Mouse (Mus musculus): ENCODE results near the gene Hspe1.
A peak's percentile ranks its signal among the peaks of the same experiment; 100 is the strongest.
"Not testable (repeated sequence)": the region's sequence is repeated elsewhere in the genome, so short reads cannot be mapped to it uniquely, and the experiment has no call there.

The Hspe1 gene

DNA sequence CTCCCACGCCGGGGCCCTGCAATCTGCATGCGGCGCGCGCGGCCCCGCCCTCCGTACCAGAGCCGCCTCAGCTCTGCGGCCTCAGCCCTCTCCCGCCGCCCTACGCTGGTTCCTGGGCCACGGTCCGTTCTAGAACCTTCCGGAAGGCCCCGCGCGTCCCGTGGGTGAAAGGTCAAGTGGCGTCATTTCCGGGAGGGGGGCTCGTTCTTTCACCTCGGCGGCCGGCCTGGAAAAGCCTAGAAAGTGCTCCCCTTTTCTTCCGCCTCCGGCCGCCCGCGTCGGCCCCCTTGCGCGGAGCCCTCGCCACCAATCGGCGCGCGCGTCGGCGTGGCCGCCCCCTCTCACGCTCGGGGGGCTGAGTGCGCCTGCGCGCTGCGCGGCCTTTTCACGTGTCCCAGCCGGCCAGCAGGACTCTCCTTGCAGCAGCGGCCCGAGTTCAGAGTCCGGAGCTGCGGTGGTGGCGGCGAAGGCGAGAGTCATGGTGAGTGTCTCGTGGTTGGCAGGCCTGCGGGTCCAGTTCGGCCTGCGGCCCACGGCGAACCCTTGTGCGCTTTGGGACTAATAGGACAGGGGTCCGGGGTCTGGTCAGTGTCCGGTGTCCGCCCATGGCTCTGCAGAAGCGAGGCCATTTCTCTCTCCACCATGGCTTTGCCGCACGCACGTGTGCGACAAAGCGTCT lies at the start of gene Hspe1, which contains the start of gene Hspd1:
Hspe1 (plus strand) TSS at position 201 of the 679 bp plus-strand sequence.
Hspd1 (minus strand) TSS at position 312 of the 679 bp plus-strand sequence.
- peak; percentile 96 to 99 for DNase-seq (ENCODE audit: low spot score in 2 of 2)

DNA sequence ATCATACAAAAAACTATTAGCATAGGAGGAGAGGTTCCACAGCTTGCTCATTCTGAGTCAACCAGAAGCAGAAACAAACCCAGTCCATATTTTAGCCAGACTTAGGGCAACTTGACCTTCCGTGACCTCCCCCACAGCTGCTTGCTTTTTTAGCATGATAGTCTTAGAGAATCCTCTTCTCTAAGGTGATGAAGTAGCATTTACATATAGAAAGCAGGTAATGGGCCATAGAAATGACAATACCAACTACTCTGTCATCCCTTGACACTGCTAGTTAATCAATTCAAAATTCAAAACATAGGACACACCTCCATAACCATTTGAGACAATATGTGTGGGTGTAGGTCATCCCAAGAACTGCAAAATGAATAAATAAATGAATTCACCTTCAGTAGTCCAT lies 48.0 kb upstream of the Hspe1 start:
- DNase-seq (ENCODE audit: low spot score in 2 of 2): no peak

DNA sequence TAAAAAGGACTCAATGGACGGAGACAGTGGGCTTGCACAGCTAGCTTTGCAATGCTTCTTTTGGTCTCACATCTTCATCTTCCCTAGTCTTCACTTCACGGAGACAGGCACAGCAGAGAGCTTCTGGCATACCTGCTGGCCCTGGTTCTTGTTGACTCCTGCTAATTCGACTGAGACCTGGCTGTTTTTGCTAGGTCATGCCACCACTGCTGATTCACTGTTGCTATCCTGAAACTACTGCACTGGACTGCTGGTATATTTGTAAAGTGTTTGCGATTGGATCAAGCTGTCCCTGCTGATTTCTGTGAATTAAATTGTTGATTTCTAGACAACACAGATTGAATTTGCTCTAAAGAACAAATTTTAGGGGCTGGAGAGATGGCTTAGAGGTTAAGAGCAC lies 46.2 kb upstream of the Hspe1 start:
- DNase-seq (ENCODE audit: low spot score in 2 of 2): no peak

DNA sequence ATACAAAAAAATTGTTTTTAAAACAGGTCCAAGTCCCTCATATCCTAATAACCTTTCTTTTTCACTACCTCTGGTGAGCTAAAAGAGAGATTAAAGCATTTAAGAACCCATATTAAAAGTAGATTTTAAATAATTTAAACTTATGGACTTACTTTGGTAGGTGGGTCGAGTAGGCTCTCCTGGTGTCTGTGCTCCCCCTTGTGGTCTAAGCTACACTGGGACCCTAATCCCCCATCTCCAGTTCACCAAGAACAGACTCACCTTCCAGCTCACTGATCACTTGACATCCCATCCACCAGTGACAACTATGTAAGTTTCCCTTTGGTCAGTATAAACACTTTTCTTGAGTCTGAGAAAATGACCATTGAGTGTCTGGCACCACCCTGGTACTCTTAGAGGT lies 45.7 kb upstream of the Hspe1 start:
- DNase-seq (ENCODE audit: low spot score in 2 of 2): no peak

DNA sequence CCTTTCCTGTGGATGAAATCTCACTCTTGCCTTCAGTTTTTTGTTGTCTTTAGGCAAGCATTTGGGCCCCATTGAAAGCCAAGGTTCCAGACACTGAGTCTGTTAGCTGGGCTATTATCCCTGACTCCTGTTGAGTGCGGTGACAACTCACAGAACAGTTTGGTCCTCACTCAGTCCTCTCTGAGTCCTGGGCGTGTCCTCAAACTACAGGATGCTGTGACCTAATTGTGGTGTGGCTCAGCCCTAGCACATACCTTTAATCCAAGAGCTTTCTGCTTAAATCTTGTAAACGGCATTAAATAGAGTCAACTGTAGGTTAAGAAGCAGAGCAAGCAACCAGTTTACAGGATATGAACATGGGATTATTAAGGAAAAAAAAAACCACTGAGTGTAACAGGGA lies 44.8 kb upstream of the Hspe1 start:
- no peak for DNase-seq (ENCODE audit: low spot score in 2 of 2)

DNA sequence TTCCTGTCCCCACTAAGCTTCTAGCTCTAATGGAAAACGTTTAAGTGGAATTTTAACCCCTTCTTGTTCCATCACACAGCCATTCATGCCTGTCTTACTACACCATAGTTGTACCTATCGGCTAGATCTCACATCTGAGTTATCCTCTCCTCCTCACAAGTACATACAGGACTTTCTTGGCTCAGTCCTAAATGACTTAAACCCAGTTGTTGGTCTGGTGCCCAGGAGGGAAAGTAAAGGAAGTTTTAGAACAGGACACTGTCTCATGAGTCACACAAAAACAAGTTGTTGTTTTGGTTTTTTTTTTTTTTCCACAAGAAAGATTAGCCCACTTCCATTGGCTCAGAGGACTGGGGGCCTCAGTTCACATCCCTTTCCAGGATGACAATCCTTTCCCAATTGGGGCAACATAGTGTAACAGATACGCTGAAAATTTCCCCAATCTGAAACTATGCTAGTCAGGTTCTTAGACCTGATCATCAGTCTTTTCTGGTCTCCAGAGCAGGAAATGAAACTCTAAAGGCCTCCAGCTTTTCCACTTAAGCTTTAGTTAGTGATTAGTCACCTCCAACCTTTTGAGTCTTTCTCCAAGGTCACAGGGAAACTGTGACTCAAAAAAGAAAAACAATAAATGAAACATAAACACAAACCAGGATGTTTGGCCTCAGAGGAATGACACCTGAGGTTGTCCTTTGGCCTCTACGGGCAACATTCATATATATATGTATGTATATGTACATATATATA lies 38.9 kb upstream of the Hspe1 start:
- no peak for DNase-seq (ENCODE audit: low spot score in 2 of 2)

DNA sequence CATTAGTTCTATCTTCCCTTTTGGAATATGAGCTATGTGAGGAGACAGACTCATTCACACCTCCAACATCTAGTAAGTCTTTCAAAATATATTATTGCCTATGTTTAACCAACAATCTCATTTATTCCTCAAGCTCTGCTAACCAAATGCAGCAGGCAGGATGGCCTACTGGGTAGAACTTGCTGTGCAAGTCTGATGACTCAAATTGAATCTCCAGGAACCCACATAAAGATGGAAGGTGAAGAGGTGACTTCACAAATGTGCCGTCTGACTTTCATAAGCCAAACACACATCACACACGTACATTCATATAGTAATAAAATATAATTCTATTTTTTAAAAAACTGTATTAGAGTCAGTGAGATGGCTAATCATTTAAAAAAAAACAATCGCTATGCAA lies 36.3 kb upstream of the Hspe1 start:
- no peak for DNase-seq (ENCODE audit: low spot score in 2 of 2)

DNA sequence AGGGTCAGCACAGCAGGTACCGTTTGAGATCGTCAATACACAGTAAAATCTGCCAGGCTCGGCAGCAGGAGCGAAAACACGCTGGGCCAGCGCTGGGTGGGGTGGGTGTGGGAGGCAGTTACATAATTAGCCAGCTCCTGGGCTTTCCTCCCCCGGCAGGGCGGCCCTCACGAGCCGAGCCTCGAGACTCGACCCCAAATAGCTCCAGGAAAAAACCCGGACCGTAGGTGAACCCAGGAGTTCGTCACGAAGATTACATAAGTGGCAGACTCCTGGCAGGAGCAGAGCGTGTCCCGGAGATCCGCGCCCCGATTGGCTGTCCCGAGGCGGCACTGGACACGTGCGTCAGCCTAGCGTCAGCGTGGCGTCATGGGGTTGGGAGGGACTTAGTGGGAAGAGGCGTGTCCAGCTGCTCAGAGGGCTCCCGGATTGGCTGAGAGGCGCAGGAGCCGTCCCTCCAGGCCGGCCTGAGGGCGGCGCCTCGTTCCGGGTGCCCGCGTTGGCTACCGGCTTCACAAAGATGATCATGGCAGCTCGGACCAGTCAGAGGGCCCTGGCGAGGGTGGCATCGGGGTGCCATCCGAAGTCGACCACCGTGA lies 35.5 kb upstream of the Hspe1 start, which contains the start of gene Coq10b:
Coq10b (plus strand) TSS at position 416 of the 599 bp plus-strand sequence.
- peak; percentile 98 to 99 for DNase-seq (ENCODE audit: low spot score in 2 of 2)

DNA sequence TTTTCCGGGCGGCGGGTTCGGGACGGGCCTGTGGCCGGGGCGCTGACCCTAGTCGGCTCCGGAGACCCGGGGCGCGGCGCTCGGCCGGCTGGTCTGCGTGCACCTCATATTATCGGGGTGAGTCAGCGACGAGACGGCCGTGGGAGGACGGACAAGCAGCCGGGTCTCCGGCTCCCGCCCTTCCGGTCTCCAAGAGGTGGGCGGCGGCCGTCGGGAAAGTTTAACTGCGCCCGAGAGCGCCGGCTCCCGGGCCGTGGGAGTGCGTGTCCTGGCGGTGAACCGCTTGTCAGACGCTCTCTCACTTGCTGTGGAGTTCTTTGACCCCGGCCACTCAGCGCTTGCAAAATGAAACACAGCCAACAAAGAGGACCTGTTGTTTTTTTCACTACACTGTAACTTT lies 34.9 kb upstream of the Hspe1 start:
- DNase-seq (ENCODE audit: low spot score in 2 of 2): no peak

DNA sequence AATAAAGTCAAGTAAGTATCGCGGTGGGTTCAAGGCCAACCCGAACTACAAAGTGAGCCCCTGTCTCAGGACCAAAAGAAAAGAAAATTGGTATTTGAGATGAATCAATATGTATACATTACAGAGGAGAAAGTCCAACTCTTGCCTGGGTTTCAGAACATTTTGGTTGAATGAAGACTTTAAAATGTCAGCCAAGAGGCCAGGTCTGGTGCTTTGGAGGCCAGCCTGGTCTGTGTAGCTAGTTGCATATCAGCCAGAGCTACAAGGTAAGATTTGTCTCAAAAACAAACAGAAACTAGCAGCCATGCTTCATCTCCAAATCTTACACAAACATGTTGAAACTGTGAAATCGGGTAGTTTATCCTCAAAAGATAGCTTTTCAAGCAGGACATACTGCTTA lies 34.3 kb upstream of the Hspe1 start:
- DNase-seq (ENCODE audit: low spot score in 2 of 2): no peak

DNA sequence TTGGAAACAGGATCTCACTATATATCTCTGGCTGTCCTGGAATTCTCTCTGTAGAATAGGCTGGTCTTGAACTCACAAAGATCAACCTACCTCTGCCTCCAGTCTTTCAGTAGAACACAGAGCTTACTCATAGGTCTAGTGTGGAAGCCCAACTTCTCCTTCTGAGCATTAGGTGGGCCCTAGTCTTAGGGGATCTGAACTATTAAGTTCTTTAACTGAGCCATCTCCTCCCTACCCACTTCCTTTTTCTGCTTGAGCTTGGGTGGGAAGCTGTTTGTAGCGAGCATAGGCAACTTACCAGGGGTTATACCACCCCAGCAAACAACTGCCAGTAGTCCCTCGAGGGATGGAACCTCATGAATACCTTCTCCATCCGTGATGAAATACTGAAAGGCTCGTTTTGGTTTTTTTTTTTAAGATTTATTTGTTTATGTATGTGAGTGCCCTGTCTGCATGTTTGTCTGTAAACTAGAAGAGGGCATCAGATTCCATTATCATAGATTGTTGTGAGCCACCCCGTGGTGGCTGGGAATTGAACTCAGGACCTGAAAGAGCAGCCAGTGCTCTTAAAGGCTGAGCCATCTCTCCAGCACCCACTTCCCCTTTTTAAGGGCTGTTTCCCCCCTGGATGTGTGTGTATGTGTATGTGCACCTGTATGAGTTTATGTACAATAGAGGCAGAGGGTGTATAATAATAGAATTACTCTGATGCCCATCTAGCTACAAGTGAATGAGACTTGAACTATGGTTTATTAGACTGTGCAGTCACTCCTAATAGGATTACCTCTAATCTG lies 32.4 kb upstream of the Hspe1 start:
- no peak for DNase-seq (ENCODE audit: low spot score in 2 of 2)

DNA sequence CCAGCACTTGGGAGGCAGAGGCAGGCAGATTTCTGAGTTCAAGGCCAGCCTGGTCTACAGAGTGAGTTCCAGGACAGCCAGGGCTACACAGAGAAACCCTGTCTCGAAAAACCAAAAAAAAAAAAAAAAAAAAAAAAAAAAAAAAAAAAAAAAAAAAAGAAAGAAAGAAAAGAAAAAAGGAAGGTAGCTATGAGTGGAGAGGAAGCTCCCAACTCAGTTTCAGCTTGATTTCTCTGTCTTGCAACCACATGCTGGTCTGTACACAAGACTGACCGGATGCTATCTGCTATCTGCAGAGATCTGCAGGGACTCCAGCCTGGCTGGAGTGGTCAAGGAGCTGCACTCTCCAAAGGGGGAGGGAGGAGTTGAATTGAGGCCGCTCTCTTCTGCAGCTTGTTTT lies 29.5 kb upstream of the Hspe1 start:
- not testable (repeated sequence) for DNase-seq (ENCODE audit: low spot score in 2 of 2)

DNA sequence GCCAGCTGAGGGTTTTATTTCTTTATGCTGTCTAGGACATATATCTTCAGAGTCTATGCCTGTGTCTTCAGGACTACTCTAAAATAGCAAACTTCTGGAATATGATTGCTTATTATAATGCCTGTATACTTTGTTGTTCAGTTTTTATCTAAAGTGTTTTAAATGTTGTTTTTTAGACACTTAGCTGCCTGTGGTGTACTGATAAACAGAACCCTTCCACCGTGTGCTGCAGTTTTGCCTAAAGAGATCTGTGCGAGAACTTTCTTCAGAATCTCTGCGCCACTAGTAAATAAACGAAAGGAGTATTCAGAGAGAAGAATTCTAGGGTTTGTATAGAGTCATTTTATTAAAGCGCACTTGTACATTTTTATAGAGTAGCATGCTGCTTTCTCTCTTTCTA lies 26.8 kb upstream of the Hspe1 start:
- no peak for DNase-seq (ENCODE audit: low spot score in 2 of 2)

DNA sequence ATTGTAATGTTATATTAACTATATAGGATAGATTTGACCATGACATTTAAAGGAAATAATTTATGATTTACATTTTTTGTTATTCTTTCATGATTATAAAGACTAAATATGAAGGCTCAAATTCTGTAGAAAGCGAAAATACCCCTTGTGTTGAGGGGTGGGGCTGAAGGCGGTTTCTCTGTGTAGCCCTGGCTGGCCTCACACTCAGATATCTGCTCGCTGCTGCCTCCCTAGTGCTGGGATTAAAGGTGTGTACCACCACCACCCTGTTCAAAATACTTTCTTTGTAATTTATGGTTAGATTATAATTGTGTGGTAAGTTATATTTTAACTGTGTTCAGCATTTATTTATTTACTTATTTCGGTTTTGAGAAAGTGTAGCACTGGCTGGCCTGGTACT lies 26.2 kb upstream of the Hspe1 start:
- no peak for DNase-seq (ENCODE audit: low spot score in 2 of 2)

DNA sequence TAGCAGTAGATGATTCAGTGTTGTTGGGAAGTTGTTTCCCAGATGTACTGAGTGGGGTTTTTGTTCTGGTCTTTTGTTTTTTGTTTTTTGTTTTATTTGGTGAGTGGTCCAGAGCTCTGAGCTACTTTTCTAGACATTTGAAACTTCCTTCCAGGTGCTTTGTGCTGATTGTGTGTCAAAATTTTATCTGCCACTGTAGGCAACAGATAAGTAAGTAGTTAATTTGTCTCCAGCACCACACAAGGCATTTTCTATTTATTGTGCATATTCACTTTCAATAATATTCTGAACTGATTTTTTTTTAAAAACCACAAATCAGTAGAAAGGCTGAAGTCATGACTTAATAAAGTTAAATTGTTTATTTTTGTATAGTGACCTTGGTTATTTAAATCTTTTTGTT lies 15.6 kb upstream of the Hspe1 start:
- DNase-seq (ENCODE audit: low spot score in 2 of 2): not testable (repeated sequence)

DNA sequence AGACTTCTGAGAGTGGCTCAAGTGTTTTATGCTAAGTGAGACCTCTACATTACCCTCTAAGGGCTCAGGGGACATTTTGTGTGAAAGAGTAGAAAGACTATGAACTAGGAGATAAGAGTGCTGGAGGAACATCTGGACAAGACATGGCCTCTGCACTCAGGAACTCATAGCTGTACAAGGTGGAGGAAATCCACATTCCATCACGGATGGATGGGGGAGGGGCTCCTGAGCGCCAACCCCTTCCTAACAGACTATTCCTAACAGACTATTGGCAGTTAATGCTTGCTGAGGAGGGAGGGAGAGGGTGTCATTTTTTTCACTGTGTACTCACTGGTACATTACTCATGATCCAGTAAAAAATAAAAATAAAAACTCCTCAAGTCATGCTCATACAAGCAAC lies 13.2 kb upstream of the Hspe1 start:
- no peak for DNase-seq (ENCODE audit: low spot score in 2 of 2)

DNA sequence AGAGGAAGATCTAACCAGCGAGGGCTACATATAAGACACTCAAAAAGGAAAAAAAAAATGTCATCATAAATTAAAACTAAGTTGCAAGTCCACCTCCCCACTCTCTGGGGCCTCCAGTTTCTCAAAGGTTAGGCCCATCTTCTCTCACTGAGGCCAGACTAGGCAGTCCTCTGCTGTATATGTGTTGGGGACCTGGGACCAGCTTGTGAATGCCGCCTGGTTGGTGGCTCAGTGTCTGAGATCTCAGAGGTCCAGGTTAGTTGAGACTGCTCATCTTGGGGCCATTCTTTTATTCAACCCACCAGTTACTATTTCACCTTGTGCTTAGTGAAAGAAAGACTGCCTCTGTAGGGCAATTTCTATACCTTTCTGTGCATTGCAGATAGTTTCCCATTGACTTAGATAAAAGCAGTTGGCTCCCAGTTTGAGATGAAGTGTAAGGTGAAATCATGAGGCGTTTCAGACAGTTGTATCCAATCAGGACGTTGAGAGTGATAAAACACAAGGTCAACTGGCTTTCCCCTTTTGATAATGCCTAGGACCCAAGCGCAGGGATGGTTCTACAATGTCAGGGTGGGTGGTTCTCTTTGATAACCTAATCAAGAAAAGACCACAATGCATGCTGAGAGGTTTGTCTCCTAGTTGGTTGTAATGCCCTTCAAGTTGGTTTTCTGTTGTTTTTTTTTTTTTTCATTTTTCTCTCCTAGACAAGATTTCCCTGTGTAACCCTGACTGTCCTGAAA lies 12.1 kb upstream of the Hspe1 start:
- no peak for DNase-seq (ENCODE audit: low spot score in 2 of 2)

DNA sequence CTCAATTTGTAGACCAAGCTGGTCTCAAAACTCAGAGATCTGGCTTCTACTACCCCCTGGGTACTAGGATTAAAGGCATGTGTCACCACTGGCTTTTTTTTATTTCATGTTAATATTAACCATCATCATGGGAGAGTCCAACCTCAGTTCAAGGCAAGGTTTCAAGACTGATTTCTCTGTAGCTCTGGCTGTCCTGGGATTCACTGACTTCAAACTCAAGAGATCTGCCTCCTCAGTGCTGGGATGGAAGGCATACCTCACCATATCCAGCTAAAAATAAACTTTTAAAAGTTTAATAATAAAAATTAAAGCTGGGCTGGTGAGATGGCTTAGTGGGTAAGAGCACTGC lies 11.6 kb upstream of the Hspe1 start:
- no peak for DNase-seq (ENCODE audit: low spot score in 2 of 2)

DNA sequence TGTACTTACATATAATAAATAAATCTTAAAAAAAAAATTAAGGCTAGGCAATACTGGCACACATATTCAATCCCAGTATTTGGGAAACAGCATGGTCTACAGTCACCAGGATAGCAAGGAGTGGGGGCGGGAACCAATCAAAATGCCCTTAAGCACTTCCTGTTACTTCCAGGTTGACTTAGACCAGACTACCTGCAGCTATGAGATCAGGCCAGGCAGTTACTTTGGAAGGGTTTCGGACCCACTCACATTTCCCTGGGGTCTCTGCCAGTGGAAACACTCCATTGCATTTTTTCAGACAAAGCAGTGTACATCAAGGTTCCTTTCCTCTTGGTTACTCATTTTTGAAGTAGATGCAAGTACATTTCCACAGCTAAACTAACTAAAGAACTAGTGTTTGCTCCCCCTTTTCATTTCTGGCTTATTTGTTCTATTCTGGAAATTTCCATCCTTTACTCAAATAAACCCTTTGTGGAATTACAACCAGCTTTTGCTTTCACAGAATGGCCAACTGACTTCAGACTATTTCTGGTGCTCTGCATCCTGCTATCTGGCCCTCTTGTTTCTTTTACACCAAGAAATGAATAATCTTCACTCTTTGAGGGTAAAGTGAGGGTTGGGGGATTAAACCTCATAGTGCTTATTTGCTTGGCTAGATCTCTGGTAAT lies 10.9 kb upstream of the Hspe1 start:
- no peak for DNase-seq (ENCODE audit: low spot score in 2 of 2)

DNA sequence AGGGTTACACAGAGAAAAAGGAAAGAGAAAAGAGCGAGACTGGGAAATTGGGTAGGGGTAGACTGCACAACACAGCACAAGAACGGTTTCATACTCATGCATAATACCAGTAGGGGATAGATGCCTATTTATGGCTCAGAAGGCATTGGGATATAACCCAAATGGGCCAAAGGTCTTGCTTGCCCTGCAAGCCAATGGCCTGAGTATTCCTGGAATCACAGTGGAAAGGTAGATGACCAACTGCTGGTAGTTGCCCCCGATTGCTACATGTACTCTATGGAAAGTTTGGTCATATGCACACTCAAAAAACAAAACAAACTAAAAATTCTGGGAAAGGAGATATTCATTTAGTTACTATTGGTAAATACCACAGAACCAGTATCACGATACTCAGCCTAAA lies 8.3 kb upstream of the Hspe1 start:
- no peak for DNase-seq (ENCODE audit: low spot score in 2 of 2)

DNA sequence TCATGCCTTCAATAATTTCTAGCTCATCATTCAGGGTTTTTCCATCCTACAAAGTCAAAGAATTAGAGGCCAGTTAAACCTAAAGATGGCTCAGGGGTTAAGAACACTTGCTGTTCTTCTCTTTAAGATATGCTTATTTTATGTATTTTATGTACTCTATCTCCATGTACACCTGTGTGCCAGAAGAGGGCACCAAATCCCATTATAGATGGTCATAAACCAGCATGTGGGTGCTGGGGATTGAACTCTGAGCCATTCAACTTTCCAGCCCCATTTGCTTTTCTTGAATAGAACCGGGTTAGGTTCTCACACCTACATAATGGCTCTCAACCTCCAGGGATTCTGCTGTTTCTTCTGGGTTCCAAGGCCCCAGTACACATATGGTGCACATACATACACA lies 5.8 kb upstream of the Hspe1 start:
- no peak for DNase-seq (ENCODE audit: low spot score in 2 of 2)

Measured in left cerebral cortex, adult 9 months (tissue).